Mouse (Mus musculus) ES-E14 (cell line): ENCODE measurements around the gene Cacna1d. TPM values are rescaled to one million over a fixed set of nuclear protein-coding genes. Genes with fewer than 3 reads are reported as not detected.

Source experiments
- DNase-seq: peaks from one replicate; pipeline ENCODE4 v3.0.0-alpha.2; 2013; ENCODE audit warnings: low read depth, low spot score
- H3K27ac ChIP-seq: 2 replicates; pipeline ENCODE4 v1.5.1; 2012; ENCODE audit warnings: low read depth, mild to moderate bottlenecking, low read length, moderate library complexity, mixed read lengths; ENCODE audit not compliant: poor library complexity, insufficient read depth, severe bottlenecking
- H3K36me3 ChIP-seq: 2 replicates; pipeline ENCODE4 v1.6.1; 2012; ENCODE audit warnings: mild to moderate bottlenecking, low read length, moderate library complexity, mixed read lengths; ENCODE audit not compliant: control insufficient read depth, poor library complexity, insufficient read depth, severe bottlenecking
- H3K4me1 ChIP-seq, 2 experiments: fragments of 150-350 bp in 1 of 2; sonication (generic) in 1 of 2; 2 replicates each; pipeline ENCODE4 v1.6.1; 2012; ENCODE audit warnings: low read length in 2 of 2, mild to moderate bottlenecking in 1 of 2, mixed read lengths in 1 of 2; ENCODE audit not compliant: control insufficient read depth in 2 of 2, insufficient read depth in 2 of 2, poor library complexity in 1 of 2
- H3K4me3 ChIP-seq, 2 experiments: fragments of 150-350 bp in 1 of 2; sonication (generic) in 1 of 2; 2 replicates each; pipeline ENCODE4 v1.5.1; 2012; ENCODE audit warnings: low read length in 2 of 2, low read depth in 1 of 2, mild to moderate bottlenecking in 1 of 2, mixed read lengths in 1 of 2; ENCODE audit not compliant: insufficient read depth in 1 of 2, poor library complexity in 1 of 2, severe bottlenecking in 1 of 2
- H3K9ac ChIP-seq: 2 replicates; pipeline ENCODE4 v1.6.1; 2012; ENCODE audit warnings: low read depth, mild to moderate bottlenecking, low read length, mixed read lengths; ENCODE audit not compliant: poor library complexity, insufficient read depth, severe bottlenecking
- H3K9me3 ChIP-seq: fragments of 150-350 bp; sonication (generic); 2 replicates; pipeline ENCODE4 v1.6.1; 2012; ENCODE audit warnings: low read depth, mild to moderate bottlenecking, low read length; ENCODE audit not compliant: control insufficient read depth, insufficient read depth
- CHD2 ChIP-seq: IDR thresholded peaks from 2 replicates; pipeline ENCODE4 v1.6.1; 2014; ENCODE audit warnings: mild to moderate bottlenecking, low read depth, low read length, inconsistent platforms
- HCFC1 ChIP-seq: IDR thresholded peaks from 2 replicates; pipeline ENCODE4 v1.6.1; 2012; ENCODE audit warnings: low read length, inconsistent platforms, borderline replicate concordance; ENCODE audit not compliant: insufficient read depth
- MAFK ChIP-seq: IDR thresholded peaks from 2 replicates; pipeline ENCODE4 v1.6.1; 2014; ENCODE audit warnings: mild to moderate bottlenecking, low read depth, low read length, inconsistent platforms; ENCODE audit not compliant: insufficient read depth
- ZC3H11A ChIP-seq: IDR thresholded peaks from 2 replicates; pipeline ENCODE4 v1.6.1; 2012; ENCODE audit warnings: low read depth, mild to moderate bottlenecking, inconsistent platforms, low read length, borderline replicate concordance
- ZNF384 ChIP-seq: IDR thresholded peaks from 2 replicates; pipeline ENCODE4 v1.6.1; 2012; ENCODE audit warnings: low read depth, low read length, inconsistent platforms
- in situ Hi-C, 2 experiments: fragments of 600-800 bp; cut with MboI; formaldehyde crosslinking; loops; one replicate each; pipeline ENCODE4 v1.15.1; 2025; ENCODE audit warnings: low sequenced_read_pairs in 2 of 2, inconsistent platforms in 1 of 2; ENCODE audit not compliant: unreplicated experiment in 2 of 2
- total RNA-seq: library from RNA; depleted of rRNA; stranded (reverse); fragments of 300-350 nt; gene quantifications from 2 replicates; pipeline ENCODE4 v1.2.3, GENCODE M21; 2012

The Cacna1d gene
- total RNA-seq, 1 experiment = 0.36 TPM

DNA sequence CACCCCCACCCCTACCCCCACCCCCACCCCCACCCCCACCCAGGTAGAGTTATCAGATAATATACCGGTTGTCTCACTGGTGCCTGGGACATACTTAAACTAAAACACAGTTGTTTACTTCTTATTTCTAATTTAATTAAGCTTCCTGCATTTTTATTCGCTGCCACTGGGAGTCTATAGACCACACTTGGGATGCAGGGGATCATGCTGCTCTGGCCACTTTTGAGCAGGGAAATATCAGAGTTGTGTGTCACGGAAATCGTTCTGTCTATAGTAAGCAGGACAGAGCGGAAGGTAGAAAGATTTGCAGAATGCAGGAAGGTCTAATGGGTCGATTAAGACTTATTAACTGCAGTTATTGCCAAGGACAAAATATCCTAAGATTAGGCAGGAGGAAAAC lies 131.3 kb downstream of the Cacna1d start:
- no peak for TF ChIP-seq ZNF384
- TF ChIP-seq ZC3H11A = no peak
- no peak for TF ChIP-seq HCFC1
- no peaks in the 10 kb centered on the region for H3K9me3 ChIP-seq
- H3K4me3 ChIP-seq = no peak overlapping the region
- H3K27ac ChIP-seq = no peak overlapping the region
- H3K9ac ChIP-seq = no peak overlapping the region
- in situ Hi-C loops = no loop called here
- H3K36me3 ChIP-seq = no peaks in the 10 kb centered on the region
- no peak for DNase-seq
- no peaks in the 10 kb centered on the region for H3K4me1 ChIP-seq

DNA sequence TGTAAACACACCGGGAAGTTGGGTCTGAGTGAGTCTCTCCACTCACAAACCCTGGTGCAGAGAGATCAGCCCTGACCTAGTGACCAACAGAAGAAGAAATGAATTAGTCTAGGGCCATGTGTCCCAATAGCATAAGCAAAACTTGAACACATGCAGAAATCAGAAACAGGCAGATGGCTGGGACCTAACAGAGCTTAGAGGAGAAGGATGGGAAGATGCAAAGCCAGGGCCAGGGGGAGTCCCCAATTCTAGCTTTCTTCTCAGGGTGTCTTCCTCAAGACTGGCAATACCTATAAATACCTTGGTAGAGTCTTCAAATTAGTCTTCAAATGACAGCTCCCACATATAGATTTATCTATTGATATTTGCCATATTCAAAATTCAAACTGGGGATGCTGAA lies 133.2 kb downstream of the Cacna1d start:
- H3K27ac ChIP-seq = no peak overlapping the region
- H3K4me3 ChIP-seq = no peak overlapping the region
- DNase-seq = no peak
- no peak overlapping the region for H3K9ac ChIP-seq
- H3K4me1 ChIP-seq = no peaks in the 10 kb centered on the region
- H3K36me3 ChIP-seq = no peaks in the 10 kb centered on the region
- in situ Hi-C loops = no loop called here
- TF ChIP-seq CHD2 = no peak
- TF ChIP-seq ZC3H11A = no peak
- no peak for TF ChIP-seq HCFC1
- no peak for TF ChIP-seq ZNF384
- no peak for TF ChIP-seq MAFK
- H3K9me3 ChIP-seq = no peaks in the 10 kb centered on the region

DNA sequence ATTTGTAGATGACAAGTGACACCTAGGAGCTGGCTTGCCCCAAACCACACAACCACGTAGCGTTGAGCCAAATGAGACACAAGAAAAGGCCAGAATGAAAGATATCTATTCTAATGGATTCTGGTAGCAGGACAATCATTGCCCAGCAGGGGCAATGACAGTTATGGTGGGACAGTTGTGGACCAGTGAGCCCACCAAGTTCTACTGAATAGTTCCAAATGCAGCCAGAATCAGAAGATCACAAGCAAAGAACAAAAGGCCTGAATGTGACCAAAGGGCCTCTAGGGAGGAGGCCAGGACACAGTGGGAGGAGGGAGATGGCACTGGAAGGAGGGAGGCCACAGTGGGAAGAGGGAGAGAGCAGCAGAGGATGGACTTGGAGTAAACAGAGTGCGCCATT lies 134.8 kb downstream of the Cacna1d start:
- DNase-seq = no peak
- Histone ChIP-seq H3K4me3 (no peak overlapping the region), H3K27ac (no peak overlapping the region), H3K4me1 (peaks cover 0 to 4% of the 10 kb centered on the region in 2 experiments; a peak in 1 of 4 replicates), H3K9me3 (no peaks in the 10 kb centered on the region), H3K36me3 (no peaks in the 10 kb centered on the region), H3K9ac (no peak overlapping the region)
- TF ChIP-seq ZNF384 = no peak
- no peak for TF ChIP-seq MAFK
- TF ChIP-seq CHD2 = no peak
- TF ChIP-seq HCFC1 = no peak
- no peak for TF ChIP-seq ZC3H11A
- in situ Hi-C loops = no loop called here

DNA sequence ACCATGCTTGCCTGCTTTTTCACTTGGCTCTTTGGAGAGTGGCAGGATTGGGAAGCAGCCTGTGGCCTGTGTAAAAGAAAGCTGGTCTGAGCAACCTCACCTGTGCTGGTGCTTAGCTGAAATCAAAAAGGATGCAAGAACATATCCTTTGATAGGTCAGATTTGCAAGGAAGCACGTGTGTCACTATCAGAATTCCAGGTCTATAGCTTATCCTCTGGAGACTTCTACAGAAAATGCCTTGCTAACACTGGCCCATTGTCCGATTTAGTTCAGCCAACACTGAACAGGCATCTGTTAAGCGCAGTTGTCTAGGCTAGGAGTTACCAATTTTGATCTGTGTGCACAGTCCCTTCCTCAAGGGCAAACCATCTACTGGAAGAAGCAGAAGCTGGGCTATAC lies 136.5 kb downstream of the Cacna1d start:
- Histone ChIP-seq H3K4me3 (no peak overlapping the region), H3K27ac (no peak overlapping the region), H3K4me1 (peaks cover 0 to 4% of the 10 kb centered on the region in 2 experiments; a peak in 1 of 4 replicates), H3K9ac (no peak overlapping the region), H3K9me3 (no peaks in the 10 kb centered on the region), H3K36me3 (no peaks in the 10 kb centered on the region)
- no peak for TF ChIP-seq ZNF384
- in situ Hi-C loops = no loop called here
- no peak for DNase-seq

DNA sequence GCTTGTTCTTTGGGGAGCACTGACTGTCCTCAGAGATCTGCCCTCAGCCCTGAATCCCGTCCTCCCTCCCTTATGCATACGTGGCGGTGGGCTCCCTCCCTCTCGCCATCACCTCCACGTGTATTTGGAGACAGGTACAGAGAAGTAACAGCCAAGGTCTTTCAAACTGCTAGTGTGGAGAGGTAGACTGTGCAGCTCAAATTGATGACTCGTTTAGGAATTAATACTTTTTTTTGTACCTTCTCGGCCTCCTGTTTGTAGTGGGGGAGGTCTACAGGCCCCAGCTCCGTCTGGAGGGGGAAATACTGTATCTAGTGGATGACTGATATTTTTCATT lies 137.2 kb downstream of the Cacna1d start:
- Histone ChIP-seq H3K9ac (no peak overlapping the region), H3K4me1 (peaks cover 0 to 4% of the 10 kb centered on the region in 2 experiments; a peak in 1 of 4 replicates), H3K36me3 (no peaks in the 10 kb centered on the region), H3K27ac (no peak overlapping the region), H3K4me3 (peak overlapping the region; percentile 80 to 85), H3K9me3 (no peaks in the 10 kb centered on the region)
- no peak for TF ChIP-seq ZNF384
- TF ChIP-seq HCFC1 = no peak
- TF ChIP-seq ZC3H11A = no peak
- no peak for TF ChIP-seq CHD2
- TF ChIP-seq MAFK = no peak
- in situ Hi-C loops = no loop called here
- DNase-seq = no peak
